Mouse (Mus musculus) splenic B cell, adult 2 months (primary cell): Measurements from ENCODE around the gene Aff3.

Experiments used
- DNase-seq: peaks from one replicate; pipeline ENCODE4 v3.0.0-alpha.2; 2011; ENCODE audit warnings: low read depth, low spot score
- H3K27me3 ChIP-seq: 2 replicates; pipeline ENCODE4 v1.6.1; 2012; ENCODE audit warnings: mild to moderate bottlenecking, low read length, moderate library complexity, mixed read lengths; ENCODE audit not compliant: control insufficient read depth, poor library complexity, insufficient read depth, severe bottlenecking
- H3K36me3 ChIP-seq: 2 replicates; pipeline ENCODE4 v1.6.1; 2012; ENCODE audit warnings: mild to moderate bottlenecking, low read length, moderate library complexity, mixed read lengths; ENCODE audit not compliant: control insufficient read depth, poor library complexity, insufficient read depth, severe bottlenecking

Gene Aff3

GRCm38 (mm10) chr1:38513970-38514633 is 150.7 kb downstream of the Aff3 start:
- no peak for DNase-seq
- Histone ChIP-seq H3K36me3 (no peaks in the 10 kb centered on the region), H3K27me3 (no peaks in the 10 kb centered on the region)

GRCm38 (mm10) chr1:38512258-38513081 is 152.3 kb downstream of the Aff3 start:
- no peak for DNase-seq
- Histone ChIP-seq H3K27me3 (no peaks in the 10 kb centered on the region), H3K36me3 (no peaks in the 10 kb centered on the region; the same call in 1 of the 2 replicates)

- no peak for DNase-seq
- Histone ChIP-seq H3K36me3 (peaks cover 4% of the 10 kb centered on the region), H3K27me3 (no peaks in the 10 kb centered on the region)
Observed at GRCm38 (mm10) chr1:38511076-38511475, 153.7 kb downstream of the Aff3 start.

- Histone ChIP-seq H3K36me3 (peaks cover 4% of the 10 kb centered on the region), H3K27me3 (no peaks in the 10 kb centered on the region)
- DNase-seq, result no peak
Observed at GRCm38 (mm10) chr1:38509301-38509700, 155.5 kb downstream of the Aff3 start.

- Histone ChIP-seq H3K27me3 (no peaks in the 10 kb centered on the region), H3K36me3 (peaks cover 4% of the 10 kb centered on the region)
- no peak for DNase-seq
Observed at GRCm38 (mm10) chr1:38507636-38508179, 157.0 kb downstream of the Aff3 start.

GRCm38 (mm10) chr1:38506396-38506795 is 158.4 kb downstream of the Aff3 start:
- H3K27me3 ChIP-seq, result no peaks in the 10 kb centered on the region
- no peak for DNase-seq
- H3K36me3 ChIP-seq, result peaks cover 6% of the 10 kb centered on the region

- no peak for DNase-seq
- no peaks in the 10 kb centered on the region for H3K27me3 ChIP-seq
- peaks cover 6% of the 10 kb centered on the region for H3K36me3 ChIP-seq
Observed at GRCm38 (mm10) chr1:38503431-38504089, 161.2 kb downstream of the Aff3 start.

- H3K36me3 ChIP-seq, result peaks cover 6% of the 10 kb centered on the region
- DNase-seq, result no peak
- no peaks in the 10 kb centered on the region for H3K27me3 ChIP-seq
Observed at GRCm38 (mm10) chr1:38502797-38503196, 162.0 kb downstream of the Aff3 start.

- DNase-seq, result no peak
- H3K36me3 ChIP-seq, result peaks cover 1% of the 10 kb centered on the region
- no peaks in the 10 kb centered on the region for H3K27me3 ChIP-seq
Observed at GRCm38 (mm10) chr1:38501231-38501630, 163.5 kb downstream of the Aff3 start.

- peaks cover 1% of the 10 kb centered on the region for H3K36me3 ChIP-seq
- no peaks in the 10 kb centered on the region for H3K27me3 ChIP-seq
- no peak for DNase-seq
Observed at GRCm38 (mm10) chr1:38499500-38499899, 165.3 kb downstream of the Aff3 start.

GRCm38 (mm10) chr1:38497576-38497975 is 167.2 kb downstream of the Aff3 start:
- no peak for DNase-seq
- Histone ChIP-seq H3K27me3 (no peaks in the 10 kb centered on the region), H3K36me3 (peaks cover 1% of the 10 kb centered on the region)

- H3K36me3 ChIP-seq, result peaks cover 3% of the 10 kb centered on the region
- H3K27me3 ChIP-seq, result no peaks in the 10 kb centered on the region
- DNase-seq, result no peak
Observed at GRCm38 (mm10) chr1:38496886-38497528, 167.7 kb downstream of the Aff3 start.

- Histone ChIP-seq H3K27me3 (no peaks in the 10 kb centered on the region), H3K36me3 (peaks cover 3% of the 10 kb centered on the region)
- peak; percentile 73 for DNase-seq
Observed at GRCm38 (mm10) chr1:38495284-38495683, 169.5 kb downstream of the Aff3 start.

- H3K27me3 ChIP-seq, result no peaks in the 10 kb centered on the region
- no peak for DNase-seq
Observed at GRCm38 (mm10) chr1:38489733-38490132, 175.0 kb downstream of the Aff3 start.

More at GRCm38 (mm10) chr1:38489733-38490132, 175.0 kb downstream of the Aff3 start:
- peaks cover 9% of the 10 kb centered on the region for H3K36me3 ChIP-seq
